Mouse (Mus musculus): ENCODE measurements around the gene Nkain2.

Nkain2 gene

DNA sequence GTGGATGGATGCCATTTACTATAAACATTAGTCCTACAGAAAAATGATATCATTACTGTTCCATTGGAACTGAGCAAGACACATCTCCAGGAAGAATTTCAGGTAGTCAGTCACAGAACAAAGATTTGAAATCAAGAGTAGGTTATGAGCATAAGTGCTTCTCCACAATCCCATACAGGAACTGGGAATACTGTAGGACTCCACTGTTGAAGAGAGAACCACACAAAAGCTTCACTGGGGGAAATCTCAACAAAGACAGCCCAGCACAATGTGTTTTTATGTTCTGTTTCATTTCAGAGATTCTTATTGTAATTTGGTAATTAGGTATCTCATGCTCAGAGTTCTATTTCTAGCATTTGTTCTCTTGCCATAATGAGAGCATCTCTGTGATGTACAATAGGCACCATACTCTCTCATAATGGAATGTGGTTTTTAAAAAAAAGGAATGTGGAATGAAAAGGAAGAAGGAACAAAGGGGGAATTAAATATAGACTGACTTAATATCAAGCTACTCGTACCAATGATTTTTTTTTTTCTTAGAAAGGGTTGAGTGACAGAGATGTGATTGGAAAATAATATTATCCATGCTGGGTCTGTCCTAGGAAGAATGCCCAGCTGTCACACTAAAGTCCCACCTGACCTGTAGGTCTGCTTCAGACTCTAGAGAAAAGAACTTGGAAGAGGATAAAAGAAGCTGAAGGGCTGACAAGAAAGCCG is 313.5 kb downstream of the Nkain2 start:
- DNase-seq (ENCODE audit: low read depth): no peak

DNA sequence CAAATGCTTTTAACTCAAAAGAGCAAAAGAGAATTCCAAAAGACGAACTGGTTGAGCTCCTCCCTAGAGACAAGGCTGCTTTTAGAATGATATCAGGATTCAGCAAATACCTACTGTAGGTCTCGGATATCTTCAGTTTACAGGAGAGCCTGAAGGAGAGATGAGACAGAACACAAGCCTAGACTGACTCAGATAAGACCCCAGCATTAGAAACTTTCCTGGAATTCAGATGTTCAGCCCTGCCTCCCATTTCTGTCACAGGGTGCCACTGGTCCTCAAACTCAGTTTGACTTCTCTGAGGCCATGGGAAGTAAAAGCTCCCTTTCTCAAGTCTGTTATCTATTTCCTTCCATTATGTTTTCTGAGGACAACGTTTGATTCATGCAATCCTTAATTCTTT is 332.6 kb downstream of the Nkain2 start:
- no peak for DNase-seq (ENCODE audit: low read depth)

DNA sequence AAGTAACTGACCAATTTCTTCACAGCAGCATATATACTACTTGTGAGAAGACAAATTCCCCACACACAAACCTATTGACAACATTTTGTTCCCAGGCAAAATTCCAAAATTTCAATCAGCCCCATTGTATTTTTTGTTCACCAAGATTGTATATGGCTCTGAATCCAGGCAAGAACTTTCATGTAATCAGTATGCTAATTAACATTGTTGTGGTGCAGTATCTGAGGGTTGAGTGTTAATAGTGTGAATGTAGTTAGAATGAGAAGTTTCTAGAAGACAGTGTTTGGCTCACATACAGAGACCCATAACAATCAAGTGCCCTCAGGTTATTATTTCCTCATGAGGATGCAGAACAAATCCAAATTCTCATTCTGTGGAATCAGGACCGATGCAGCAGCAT is 354.2 kb downstream of the Nkain2 start:
- no peak for DNase-seq (ENCODE audit: low read depth)

DNA sequence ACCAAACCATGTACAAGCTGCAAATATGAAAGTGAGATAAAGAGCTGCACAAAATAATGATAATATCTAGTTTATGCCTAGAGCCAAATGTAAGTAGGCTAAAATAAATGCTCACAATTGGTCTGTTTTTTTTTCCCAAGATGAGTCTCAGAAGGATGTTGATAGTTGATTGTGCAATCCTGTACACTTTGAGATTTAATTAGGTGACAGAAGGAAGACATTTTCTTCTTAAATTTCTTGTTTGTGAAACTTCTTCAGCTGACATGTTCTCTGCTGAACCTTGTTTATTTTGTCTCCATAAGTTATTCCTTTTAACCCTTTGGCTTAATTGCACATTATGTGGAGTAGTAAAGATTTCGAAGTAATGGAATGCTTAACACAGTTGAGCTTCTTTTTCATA is 379.4 kb downstream of the Nkain2 start:
- DNase-seq (ENCODE audit: low read depth): no peak

DNA sequence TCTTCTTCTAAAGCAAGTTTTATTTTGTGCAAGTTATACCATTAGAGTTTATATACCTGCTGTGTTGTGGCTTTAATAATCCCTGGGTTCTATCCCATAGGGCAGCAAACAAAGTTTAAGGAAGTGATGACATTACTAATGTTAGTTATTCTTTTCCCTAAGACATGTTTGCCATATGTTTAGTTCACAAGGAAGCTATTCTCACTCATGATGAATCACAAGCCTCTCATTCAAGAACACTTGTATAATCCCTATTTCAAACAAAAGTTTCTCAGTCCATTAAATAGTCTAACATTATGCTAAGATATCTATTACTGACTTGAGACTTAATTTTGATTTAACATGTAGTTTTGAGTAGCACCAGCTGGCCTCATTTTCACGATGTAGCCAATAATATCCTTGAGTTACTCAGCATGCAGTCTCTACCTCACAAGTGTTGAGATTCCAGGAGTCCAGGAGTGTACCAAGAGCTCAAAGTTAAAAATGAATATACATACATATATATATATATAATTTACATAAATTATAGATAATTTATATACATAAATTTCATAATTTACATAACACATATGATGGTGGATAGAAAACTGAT is 395.6 kb downstream of the Nkain2 start:
- DNase-seq (ENCODE audit: low read depth): no peak

DNA sequence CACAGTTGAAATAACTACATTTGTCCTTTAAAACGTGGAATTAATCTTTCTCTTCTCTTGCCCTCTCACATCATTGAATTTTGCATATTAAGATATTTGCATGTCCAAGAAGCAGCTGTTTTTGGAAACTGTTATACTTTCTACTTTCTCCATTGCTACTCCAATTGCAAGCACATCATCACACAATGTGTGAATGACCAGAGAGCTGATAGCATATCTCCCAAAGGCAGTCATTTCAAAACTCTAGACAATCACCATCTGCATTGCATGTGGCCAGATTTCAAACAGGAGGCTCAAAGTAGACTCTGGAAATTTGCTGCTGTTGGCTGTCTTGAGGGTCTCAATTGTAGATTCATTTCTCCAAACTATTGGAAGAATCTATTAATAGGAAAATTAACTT is 396.7 kb downstream of the Nkain2 start:
- no peak for DNase-seq (ENCODE audit: low read depth)

DNA sequence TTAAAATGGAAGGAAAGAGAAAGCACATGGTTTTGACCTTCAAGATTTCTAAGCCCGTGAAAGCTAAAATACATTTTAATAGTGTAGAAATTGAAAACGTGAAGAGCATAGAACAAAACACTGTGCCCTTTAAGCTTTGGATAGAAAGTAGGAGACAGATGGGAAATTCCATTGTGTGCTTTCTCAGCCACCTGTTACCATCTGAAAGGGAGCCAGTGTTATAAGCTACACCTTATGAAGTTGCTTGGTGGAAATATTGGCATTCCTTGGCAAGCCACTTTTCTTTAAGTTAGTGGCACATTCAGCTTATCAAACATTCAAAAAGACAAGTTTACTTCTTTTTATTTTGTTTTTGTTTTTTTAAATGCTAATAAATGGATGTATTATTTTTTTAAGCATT is 427.5 kb downstream of the Nkain2 start:
- DNase-seq (ENCODE audit: low read depth): no peak

DNA sequence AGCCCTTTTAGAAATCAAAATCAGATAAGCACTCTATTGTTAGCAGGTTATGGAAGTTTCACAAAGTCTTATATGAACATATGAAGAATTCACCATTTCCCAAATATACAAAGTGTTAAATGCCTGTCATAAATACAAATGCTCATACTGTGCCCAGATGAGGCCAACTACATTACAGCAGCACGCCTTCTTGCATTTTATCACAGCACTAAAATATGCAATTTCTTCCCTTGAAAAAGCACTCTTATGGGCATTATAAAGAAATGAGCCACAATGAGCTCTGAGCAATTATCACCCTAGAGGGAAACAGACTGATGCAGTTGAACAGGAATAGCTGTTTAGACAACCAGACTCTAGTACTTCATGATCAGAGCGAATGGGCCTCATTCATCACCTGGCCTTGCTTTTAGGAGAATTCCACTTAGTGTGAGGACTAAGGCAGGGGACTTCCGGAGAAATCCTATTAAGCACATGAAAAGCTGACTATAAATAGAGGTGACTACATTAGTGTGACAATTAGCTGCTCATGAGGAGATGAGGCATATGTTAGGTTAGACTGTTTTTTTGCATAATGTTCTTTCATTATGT is 450.2 kb downstream of the Nkain2 start:
- no peak for DNase-seq (ENCODE audit: low read depth)

DNA sequence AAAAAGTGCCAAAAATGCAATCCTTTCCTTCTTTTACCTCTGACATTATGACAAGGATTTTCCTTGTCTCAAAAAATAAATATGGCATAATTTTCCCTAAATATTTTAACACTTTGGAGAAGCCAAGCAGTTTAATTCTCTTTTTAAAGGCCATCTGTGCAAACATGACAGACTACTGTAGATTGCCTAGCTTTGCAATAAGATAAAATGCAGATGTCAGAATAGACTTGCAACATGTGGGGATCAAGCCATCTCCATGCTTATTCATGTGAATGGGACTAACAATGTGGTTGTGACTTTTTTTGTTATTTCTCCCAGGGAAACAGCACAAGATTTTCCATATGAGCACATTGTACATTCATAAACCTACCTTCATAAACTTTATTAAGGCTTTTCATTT is 476.0 kb downstream of the Nkain2 start:
- no peak for DNase-seq (ENCODE audit: low read depth)

DNA sequence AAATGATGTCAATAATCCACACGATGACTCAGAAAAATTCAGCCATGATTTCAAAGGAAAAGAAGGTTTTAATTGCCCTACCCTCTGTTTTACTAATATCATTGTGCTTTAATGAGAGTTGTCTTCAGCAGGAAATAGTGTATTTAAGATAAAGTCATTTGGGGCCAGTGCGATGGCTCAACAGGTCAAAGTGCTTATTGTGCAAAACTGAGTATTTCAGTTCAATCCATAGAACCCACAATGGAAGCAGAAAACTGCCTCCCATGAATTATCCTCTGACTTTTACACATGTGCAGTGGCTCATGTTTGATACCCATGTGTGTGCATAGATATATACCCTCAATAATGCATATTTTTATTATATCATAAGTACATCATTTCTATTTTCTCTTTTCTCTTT is 478.9 kb downstream of the Nkain2 start:
- DNase-seq (ENCODE audit: low read depth): no peak

DNA sequence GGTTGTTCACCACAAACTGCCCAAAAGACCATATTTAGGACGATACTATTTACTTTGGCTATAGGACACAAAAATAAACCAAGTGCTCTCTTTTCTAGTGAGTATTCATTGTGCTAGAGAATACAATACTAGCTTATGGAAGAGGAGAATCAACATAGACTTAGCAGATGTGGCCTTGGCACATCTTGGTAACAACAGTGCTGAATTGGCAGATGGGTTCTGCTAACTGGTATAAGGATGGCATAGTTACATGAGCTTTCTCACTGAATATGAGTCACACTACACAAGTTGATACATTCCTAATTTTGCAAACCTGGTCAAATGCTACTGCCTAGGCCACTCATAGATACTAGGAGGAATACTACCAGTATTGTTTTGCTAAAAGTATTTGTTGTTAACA is 489.3 kb downstream of the Nkain2 start:
- DNase-seq (ENCODE audit: low read depth): no peak

DNA sequence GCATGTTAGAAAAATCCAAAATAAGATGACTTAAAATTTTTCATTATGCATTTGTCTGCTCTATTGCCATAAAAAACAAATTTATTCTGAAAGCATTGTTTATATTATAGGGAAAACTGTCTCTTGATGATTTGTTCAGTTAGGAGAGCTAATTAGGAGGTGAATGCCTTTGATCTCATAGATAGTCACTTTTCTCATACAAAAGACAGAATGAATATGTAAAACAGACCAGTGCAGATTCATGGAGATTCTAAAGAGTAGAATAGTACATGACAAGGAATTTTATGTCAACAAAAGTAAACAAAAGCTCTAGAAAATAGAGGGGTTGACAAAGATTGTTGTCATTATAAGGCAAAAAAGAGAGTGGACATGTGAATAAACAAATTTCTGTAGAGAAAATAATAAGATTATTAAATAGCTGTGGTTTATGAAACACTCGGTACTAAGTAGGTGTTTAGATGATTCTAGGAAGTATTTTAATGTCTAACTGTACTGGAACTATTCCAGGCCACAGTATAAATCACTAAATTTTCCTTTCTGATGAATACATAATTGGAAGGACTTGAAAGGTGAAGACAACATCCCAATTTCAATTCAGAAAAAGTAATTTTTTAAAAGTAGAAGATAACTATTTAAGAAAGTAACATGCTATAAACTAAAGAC is 496.3 kb downstream of the Nkain2 start:
- no peak for DNase-seq (ENCODE audit: low read depth)

DNA sequence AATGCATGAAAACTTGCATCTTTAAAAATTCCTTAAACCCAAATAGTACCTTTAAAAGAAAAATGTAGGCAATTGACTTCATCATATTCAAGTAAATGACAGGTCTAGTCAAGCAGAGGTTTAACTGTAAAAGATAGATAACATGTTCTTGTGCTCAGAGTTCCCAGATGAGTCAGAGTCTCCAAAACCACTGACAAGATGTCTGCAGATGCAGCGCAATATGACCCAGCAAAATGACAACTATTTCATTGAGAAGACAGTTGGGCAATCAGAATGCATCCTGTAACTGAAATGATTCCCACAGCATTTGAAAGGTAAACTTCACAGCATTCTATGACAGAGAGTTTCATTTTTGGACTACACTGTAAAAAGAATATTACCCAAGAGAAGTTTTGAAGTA is 496.9 kb downstream of the Nkain2 start:
- no peak for DNase-seq (ENCODE audit: low read depth)

DNA sequence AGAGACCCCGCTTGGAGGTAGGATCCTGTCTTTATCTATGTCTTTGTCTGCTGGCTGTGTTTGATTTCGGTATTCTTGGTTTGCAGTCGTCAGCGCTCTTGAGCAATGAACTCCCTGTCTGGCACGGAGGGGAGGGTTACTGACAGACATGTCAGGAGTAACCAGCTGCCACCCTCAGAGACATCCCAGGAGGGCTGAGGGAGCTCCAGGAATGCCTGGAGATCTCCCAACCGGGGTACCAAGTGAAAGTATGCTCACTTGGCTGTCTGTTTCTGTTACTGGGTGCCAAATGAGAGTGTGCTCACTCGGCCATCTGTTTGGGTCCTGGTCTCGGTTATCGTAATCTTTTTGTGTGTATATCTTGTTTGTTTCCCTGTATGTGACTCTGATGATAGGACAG is 577.5 kb downstream of the Nkain2 start:
- DNase-seq (ENCODE audit: low read depth): no peak

DNA sequence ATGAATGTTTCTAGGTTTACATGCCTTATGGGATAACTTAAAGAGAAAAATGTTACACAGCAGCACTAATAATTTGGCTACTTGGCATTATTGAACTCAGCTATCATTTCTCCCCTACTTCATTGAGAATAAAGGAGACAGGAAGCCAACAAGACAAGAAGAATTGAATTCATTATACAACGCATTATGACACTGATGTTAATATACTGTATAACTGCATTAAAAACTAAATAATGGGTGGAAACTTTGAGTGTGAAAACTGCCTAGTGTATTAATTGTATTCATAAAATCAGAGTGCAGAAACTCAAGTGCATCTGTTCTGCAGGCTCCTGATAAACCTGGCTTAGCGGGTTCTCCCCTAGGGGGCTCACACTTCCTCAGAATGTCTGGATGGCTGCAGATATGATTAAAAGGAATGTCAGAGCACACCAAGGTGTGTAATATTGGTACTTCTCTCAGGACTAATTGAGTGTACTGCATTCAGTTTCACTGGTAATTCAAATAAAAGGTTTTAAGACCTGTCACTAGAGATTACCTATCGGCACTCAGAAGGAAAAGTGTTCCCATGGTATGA is 589.2 kb downstream of the Nkain2 start:
- no peak for DNase-seq (ENCODE audit: low read depth)

DNA sequence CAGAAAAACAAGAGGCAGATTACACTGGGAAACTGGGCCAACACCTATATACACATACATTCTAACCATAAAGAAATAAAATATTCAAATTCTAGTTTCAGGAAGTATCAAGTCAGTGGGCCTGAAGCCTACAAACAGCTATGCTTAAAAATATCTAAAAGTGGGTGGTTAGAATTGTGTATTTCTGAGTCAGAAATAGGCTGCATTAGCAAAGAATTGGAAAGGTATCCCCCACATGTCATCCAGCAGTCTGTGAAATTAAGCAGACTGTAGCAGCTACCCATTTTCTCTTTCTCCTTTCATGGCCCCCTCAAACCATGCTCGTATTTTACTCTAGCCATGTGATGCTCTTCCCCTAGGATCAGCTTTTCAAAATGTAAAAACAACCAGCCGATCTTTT is 599.8 kb downstream of the Nkain2 start:
- DNase-seq (ENCODE audit: low read depth): no peak

DNA sequence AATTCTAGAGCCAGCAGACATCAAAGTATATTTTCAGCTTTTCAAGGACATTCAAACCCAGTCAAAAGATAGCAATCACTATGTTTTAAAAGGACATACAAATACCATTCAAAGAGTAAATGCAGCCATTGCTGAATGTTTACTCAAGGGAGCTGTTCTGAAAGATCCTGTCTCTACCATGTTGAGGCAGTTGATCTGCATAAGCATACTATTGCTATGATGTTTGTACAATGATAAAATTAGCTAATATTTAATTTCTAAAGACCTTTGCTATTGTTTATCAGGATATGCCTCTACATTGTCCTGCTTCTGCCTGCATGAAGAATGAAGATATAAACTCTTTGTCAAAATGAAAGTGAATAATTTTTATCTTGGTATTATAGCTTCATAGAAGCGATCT is 606.6 kb downstream of the Nkain2 start:
- DNase-seq (ENCODE audit: low read depth): no peak

DNA sequence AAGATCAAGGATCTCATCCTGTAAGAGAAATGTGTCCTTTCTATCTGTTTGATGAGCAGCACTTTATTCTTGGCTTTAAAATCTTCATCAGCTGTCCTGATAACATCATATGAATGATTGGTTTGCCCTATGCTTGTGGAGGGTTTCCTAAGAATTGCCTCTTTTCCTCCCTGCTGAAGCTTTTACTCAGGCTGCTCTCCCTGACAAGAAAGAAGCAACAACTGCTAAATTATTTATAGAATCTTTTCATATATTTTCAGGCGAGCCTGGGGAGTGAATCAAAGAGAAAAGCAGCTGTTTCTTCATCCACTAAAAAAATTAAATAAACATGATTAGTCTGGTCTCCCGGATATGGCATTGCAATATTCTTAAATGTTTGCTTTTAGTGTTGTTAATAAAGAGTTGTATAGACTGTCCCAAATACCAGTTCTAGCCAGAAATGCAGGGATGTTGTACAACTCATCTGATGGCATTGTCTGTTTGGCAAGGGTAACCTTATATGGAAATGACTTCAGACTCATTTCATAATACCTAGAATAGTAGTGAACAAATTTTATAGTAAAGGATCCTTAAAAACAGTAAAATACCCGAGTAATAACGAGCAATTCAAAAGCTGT is 646.9 kb downstream of the Nkain2 start:
- no peak for DNase-seq (ENCODE audit: low read depth)

DNA sequence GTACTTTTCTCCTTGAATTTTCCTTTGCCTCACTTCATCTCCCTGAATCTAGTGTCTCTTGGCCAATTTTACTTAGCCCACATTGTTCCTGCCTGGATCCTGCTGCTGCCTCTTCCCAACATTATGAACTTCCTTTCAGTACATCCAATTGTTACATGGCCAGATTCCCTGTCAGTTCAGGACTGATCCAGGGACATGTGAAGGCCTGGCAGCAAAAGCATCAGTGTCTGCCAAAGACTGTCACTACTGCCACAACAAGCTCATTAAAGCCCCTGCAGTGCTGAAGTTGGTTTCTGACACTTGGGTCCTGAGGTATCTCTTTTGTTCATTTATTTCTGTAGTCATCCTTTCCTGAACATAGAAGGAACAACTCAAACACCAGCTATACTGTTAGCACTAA is 649.1 kb downstream of the Nkain2 start:
- DNase-seq (ENCODE audit: low read depth): no peak

DNA sequence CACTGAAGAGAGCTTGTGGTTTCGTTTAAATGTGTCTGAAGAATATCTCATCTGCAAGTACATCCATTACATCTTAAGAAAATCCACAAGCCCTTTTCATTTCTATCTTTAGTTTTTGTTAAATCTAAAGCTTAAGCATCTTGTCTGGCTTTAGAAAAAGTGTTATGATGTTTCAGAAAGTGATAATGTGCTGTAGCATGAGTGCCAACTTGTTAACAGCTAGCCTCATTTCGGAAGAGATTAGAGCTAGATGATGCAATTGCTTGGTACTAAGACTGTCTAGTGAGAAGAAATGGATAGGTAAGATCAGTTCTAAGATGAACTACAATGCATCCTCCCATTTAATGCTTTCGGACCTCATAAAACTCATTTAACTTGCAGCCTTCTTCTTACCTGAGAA is 707.3 kb downstream of the Nkain2 start:
- DNase-seq (ENCODE audit: low read depth): no peak

DNA sequence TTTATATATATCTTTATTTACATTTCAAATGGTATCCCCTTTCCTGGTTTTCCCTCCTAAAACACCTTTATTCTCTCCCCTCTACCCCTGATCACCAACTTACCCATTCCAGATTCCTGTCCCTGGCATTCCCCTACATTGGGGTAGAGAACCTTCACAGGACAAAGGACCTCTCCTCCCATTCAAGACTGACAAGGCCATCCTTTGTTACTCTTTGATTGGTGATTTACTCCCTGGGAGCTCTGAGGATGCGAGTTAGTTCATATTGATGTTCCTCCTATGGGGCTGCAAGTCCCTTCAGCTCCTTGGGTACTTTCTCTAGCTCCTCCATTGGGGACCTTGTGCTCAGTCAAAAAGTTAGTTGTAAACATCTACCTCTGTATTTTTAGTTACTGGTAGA is 798.9 kb downstream of the Nkain2 start:
- no peak for DNase-seq (ENCODE audit: low read depth)

DNA sequence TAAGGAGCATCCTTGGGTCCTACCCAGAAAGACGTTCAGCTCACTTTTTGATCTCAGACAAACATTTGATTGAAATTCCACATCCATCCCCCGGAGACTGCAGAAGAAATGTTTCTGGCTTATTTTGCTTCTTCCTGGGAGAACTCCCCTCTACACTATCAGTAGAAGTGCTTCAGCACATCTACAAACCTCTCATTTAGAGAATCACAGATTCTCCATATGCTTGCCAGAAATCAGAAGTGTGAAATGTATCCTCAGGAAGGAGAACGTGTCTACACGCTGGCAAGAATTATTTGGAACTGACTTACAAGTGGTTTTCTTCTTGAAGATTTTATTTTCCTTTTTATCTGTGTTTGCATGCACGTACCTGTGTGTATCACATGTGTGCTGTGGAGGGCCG is 829.9 kb downstream of the Nkain2 start:
- DNase-seq (ENCODE audit: low read depth): no peak

DNA sequence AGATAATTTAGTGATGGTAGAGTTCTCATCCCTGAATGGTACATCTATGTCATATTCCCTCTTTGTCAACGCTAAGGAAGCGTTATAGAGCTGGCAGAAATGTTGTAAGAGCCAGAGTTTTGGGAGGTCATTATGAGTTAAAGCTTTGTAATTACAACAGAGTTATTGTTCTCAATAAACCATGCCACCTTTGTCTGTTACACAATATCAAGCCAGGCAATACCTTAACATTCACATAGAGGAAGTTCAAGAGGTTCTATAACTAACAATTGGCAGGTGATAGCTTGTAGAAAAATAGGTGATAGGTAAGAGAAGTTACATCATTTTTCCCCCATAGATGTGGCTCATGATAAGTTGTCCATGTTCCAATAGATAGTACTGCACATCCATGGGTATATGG is 832.0 kb downstream of the Nkain2 start:
- DNase-seq (ENCODE audit: low read depth): no peak
